Mouse (Mus musculus) cerebellum, adult 9-10 months (tissue): Measurements from ENCODE around the gene Sh2d1b2.

Experiments
- DNase-seq: peaks from one replicate; pipeline ENCODE4 v3.0.0; 2022

Gene Sh2d1b2

DNA sequence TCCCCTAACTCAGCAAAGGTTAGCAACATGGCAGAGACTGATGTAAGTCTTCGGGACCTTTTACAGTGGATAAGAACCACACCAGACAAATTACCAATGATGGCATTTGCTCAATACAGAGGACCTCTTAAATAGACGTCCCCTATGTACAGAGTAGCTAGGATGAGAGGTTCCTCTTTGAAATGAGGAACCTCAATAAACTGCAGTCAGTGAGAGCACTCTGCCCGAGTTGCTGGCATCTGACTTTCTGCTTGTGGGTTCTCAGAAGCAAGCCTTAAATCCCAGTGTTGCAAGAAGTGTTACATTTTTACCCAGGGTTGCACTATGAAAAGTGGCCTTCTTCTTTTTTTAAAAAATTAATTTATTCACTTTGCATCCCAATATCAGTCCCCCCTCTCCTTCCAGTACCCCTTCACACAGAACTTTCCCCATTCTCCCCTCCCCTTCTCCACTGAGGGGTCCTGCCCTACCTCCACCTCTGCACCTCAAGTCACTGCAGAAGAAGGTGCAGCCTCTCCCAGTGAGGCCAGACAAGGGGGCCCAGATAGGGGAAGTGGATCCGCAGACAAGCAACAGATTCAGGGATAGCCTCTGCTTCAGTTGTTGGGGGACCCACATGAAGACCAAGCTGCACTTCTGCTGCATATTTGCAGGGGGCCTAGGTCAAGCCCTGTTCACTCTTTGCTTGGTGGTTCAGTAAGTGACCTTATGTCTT lies 50.0 kb downstream of the Sh2d1b2 start:
- no peak for DNase-seq

DNA sequence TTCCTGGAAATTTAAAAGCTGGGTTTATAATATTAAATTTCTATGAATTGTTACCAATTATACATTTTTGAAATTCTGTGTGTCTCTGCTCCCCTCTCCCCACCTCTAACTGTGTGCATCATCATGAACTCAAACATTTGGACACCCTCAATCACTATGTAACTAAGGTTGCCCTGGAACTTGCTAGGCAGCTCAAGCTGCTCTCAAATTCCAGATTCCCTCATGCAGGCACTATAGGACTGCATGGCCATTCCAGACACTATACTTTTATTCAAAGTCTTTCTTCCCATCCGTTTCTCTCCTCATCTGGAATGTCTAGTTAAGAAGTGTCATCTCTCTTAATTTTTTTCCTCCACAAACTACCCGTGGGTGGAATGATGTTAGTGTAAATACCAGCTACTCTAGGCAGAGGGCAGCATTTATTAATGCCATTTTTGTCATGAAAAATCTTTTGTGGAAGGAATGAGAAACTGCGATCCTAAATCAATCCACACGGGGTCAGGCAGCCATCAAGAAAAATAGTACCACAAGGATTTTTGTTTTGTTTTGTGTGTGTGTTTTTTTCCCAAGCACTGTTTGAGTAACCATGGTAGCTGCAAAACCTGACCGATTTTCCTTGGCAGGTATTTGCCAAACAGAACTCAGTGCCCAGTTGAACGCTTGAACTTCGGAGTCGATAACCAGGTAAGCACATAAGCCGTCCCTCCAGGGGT lies 59.8 kb downstream of the Sh2d1b2 start:
- peak; percentile 78 for DNase-seq

DNA sequence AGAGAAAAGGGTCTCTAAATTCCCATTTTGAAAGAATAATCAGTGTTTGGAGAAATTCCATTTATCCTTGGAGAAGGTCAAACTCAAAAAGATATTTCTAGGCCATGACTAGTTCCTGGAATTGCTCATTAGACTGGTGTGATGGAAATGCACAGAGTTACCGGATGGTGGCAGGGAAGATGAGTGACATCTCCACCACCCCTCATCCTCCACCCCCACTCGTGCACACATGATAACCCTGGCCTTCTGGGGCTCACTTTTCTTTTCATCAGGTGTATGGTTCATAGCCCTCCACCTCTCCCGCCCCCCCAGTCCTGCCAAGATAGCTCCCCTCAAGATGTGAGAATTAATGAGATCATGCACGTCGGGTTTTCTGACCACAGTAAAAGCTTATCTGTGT lies 60.7 kb downstream of the Sh2d1b2 start:
- no peak for DNase-seq

DNA sequence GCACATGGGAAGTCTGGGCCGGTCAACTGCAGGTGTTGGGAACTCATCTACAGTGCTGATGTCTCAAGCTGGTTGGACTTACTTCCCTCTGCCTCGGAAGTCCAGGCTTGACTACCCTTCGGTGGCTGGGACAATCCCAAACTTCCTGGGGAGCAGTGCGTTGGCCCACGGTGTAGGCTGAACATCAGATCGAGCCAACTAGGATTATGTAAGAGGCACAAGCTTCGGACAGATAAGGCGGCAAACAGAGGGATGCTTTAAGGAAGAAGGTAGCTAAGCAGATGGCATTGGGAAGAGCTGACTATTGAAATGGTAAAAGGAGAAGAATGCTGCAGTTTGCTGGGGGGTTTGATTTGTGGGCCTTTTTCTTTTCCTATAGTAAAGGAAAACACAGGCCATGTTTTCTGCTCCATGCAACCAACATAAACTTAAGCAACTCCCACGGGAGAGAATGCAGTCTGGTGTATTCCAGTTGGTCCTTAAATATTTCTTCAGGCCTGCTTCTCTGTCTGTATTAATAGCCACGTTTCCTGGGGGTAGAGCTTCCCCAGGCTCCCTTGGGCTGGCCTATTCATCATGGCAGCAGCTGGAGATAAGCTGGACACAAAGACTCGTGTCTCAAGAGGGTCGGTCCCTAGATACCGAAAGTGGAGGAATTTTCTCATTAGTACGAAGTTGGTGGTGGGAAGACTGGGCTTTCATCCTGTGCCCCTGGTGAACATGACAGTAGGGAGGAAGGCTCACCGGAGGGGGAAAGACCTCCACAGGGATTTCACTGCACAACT lies 62.4 kb downstream of the Sh2d1b2 start:
- DNase-seq, result no peak

DNA sequence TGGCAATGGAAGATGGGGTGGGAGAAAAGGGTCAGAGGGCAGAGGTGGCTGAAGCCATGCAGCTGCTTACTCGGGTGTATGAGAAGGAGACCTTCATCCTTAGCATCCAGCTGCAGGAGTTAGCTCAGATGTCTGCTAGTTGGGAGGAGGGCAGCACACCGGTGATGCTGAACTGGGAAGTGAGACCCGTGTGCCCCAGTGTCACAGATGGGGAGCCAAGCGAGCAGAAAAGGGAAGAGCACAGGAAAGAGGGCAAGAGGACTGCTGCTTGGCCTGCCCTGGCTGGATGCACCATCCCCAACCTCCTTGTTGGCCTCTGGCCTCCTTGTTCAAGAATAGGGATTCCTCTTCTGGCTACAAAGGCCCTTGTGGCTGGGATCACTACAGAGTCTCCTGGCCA lies 66.9 kb downstream of the Sh2d1b2 start:
- DNase-seq, result no peak

DNA sequence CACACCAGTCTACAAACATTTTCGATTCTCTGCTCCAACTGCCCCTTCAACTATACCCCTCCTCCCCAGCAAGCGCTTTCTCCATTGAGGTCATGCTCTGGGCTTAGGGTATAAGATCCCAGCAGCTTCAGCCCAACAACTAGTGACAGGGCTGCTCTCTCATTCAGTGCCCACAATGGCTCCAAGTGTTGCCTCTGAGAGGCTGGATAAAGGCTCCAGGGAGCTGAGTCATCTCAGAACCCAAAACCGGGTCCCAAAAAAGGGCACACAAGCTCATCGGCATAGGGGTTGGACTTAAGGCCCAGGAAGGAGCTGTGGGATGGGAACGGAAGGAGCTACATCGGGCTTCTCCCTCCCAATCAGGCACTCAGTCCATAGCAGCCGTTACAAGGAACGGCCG lies 69.1 kb downstream of the Sh2d1b2 start:
- no peak for DNase-seq

DNA sequence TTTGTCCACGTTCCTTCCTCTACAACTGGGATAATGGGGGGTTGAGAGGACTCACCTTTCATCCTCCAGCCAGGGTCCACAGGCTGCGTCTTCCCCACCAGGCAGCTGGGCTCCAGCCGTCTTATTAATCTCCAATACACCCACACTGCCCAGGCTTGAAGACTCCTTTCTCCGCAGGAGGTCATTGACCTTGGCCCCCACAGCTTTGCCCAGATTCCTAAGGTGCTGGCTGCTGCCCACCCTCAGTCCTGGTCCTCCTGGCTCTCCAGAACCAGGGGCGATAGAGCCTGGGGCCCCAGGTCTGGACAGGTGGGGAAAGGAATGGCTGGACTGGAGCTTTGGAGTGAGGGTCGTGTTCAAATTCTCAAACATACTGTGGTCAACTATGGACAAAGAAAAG lies 69.9 kb downstream of the Sh2d1b2 start:
- no peak for DNase-seq

DNA sequence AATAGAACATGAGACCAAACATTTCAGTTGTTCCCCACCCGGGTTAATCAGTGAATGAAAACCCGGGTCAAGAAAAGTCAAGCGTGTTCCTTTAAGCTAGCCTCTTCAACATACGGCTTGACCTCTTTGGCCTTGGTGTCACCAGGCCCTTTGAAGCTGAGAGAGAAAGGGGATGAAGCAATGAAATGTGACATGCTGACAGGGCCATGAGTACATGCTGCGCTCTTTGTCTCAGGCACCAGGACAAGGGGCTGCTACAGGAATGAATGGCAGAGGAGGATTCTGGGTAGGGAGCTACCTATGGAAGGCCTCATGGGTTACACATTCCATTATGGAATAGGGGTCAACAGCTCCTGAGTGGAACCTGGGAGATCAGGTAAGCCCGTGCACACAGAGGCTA lies 70.6 kb downstream of the Sh2d1b2 start:
- DNase-seq, result no peak
